Mouse (Mus musculus) liver, embryonic 11.5 days (tissue): ENCODE measurements at regions not wholly inside any gene's neighbourhood (a gene's known extent, or its start where the extent isn't known, plus 50 kb on each side); places are given as distances from the start of the nearest gene placed in this dataset.

Experiments
- ATAC-seq: fragments of 200-750 bp; cut with Nextera tagmentation; replicated peaks from 2 replicates; pipeline ENCODE4 v1.8.0; 2017; ENCODE audit warnings: moderate number of reproducible peaks, mild to moderate bottlenecking, moderate TSS enrichment, moderate library complexity; ENCODE audit not compliant: low FRiP score
- DNase-seq: peaks from one replicate; pipeline ENCODE4 v3.0.0-alpha.2; 2017; ENCODE audit warnings: low spot score
- H3K27ac ChIP-seq: fragments of 300-500 bp; sonication (generic); 2 replicates; pipeline ENCODE4 v1.5.1; 2014; ENCODE audit warnings: mild to moderate bottlenecking, low read depth, low read length, control low read depth
- H3K27me3 ChIP-seq: fragments of 300-500 bp; sonication (generic); replicated peaks from 2 replicates; pipeline ENCODE4 v1.6.1; 2014; ENCODE audit warnings: low read length, mixed read lengths; ENCODE audit not compliant: control insufficient read depth, insufficient read depth
- H3K36me3 ChIP-seq: fragments of 300-500 bp; sonication (generic); 2 replicates; pipeline ENCODE4 v1.6.1; 2014; ENCODE audit warnings: mild to moderate bottlenecking, low read length, moderate library complexity, mixed read lengths; ENCODE audit not compliant: control insufficient read depth, insufficient read depth
- H3K4me1 ChIP-seq: fragments of 300-500 bp; sonication (generic); replicated peaks from 2 replicates; pipeline ENCODE4 v1.6.1; 2014; ENCODE audit warnings: low read length, mixed read lengths; ENCODE audit not compliant: control insufficient read depth, insufficient read depth
- H3K4me2 ChIP-seq: fragments of 300-500 bp; sonication (generic); 2 replicates; pipeline ENCODE4 v1.6.1; 2014; ENCODE audit warnings: mild to moderate bottlenecking, control low read depth, moderate library complexity
- H3K4me3 ChIP-seq: fragments of 300-500 bp; sonication (generic); 2 replicates; pipeline ENCODE4 v1.5.1; 2014; ENCODE audit warnings: low read depth, low read length, control low read depth
- H3K9ac ChIP-seq: fragments of 300-500 bp; sonication (generic); 2 replicates; pipeline ENCODE4 v1.6.1; 2014; ENCODE audit warnings: low read depth, low read length, control low read depth
- H3K9me3 ChIP-seq: fragments of 300-500 bp; sonication (generic); 2 replicates; pipeline ENCODE4 v1.6.1; 2016; ENCODE audit warnings: low read length, inconsistent platforms, mixed read lengths; ENCODE audit not compliant: control insufficient read depth
- WGBS: fragments of 180-500 bp; shearing (Covaris S2); extraction: QIAGEN DNeasy Blood & Tissue Kit; methylation state at CpG from one replicate; pipeline ENCODE4 v1.1.7; 2014; 5-methylcytosine and 5-hydroxymethylcytosine counted together

DNA sequence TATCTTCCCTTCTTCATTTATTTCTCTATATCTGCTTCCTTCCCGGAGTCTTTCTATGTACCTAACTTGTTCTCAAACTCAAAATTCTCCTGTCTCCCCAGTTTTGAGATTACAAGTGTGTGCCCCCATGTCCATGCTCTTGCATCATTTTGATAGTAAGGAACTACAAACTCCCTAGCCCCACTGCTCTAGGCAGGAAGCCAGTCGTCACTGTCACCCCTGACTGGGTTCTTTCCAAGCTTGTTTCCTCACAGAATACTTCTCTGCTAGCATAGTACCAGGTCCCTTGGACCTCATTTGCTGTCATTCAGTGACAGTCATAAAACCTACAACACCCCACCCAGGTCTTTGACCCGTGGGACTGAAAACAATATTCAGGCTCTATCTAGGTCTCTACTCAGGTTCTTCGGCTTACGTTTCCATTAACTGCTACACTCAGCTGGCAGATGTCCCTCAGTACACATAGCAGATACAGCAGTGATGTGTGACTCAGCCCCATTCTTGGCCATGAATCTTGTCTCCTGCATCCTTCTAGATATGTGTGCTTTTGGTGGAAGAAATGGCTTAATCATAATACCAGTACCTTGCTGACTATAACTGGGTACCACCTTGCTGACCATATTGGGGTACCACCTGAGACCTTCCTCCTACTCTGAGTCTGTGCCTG is 89.3 kb upstream of the Atg10 start:
- 80% methylated on average over 5 of the region's 5 CpGs for WGBS
- Histone ChIP-seq H3K9me3 (no peaks in the 10 kb centered on the region), H3K9ac (no peak overlapping the region), H3K4me3 (no peak overlapping the region), H3K27me3 (no peaks in the 10 kb centered on the region), H3K4me1 (no peaks in the 10 kb centered on the region), H3K36me3 (no peaks in the 10 kb centered on the region), H3K4me2 (no peak overlapping the region), H3K27ac (no peak overlapping the region)
- ATAC-seq (no peak), DNase-seq (no peak)

DNA sequence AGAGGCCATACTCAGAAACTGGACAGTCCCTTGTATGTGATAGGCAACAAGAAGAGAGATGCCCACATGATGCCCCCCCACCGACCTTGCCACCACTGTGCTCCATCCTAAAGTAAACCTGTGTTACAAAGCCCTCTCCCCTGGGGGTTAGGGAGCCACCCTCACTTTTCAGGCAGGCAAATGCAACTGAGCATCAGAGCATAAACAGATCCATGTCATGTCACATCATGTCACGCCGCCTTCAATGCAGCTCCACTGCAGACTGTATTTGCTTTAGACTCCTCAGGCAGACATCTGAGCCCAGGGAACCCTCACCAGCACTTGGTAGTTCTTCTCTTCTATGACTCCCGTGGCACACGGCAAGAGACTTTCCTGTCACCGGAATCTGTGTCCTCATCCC is 98.6 kb upstream of the Atg10 start:
- no peak overlapping the region for H3K27ac ChIP-seq
- no peaks in the 10 kb centered on the region for H3K4me1 ChIP-seq
- no peaks in the 10 kb centered on the region for H3K27me3 ChIP-seq
- no peaks in the 10 kb centered on the region for H3K9me3 ChIP-seq
- no peak overlapping the region for H3K4me2 ChIP-seq
- 90% methylated on average over 6 of the region's 6 CpGs for WGBS
- ATAC-seq (no peak), DNase-seq (no peak)
- H3K4me3 ChIP-seq = no peak overlapping the region
- no peaks in the 10 kb centered on the region for H3K36me3 ChIP-seq
- H3K9ac ChIP-seq = no peak overlapping the region

DNA sequence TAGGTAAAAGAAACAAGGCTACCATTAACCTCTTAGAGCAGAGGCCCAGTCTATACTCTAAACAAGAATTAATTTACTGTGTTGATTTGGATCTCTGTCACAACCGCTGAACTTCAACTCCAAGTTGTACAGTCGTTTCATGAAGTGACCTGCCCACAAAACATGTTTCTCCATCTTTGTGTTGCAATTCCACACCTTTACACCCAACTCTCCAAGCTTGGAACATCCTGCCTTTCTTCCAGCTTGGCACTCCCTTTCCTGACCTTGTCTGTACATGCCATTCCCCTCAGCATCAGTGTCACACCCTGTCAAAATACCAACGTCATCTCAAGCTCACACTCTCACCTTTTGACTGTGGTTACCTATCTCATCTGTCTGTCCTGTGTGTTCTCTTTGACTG is 103.1 kb upstream of the Atg10 start:
- Histone ChIP-seq H3K9me3 (no peaks in the 10 kb centered on the region), H3K4me3 (no peak overlapping the region)
- WGBS = 77% methylated on average over 3 of the region's 3 CpGs

DNA sequence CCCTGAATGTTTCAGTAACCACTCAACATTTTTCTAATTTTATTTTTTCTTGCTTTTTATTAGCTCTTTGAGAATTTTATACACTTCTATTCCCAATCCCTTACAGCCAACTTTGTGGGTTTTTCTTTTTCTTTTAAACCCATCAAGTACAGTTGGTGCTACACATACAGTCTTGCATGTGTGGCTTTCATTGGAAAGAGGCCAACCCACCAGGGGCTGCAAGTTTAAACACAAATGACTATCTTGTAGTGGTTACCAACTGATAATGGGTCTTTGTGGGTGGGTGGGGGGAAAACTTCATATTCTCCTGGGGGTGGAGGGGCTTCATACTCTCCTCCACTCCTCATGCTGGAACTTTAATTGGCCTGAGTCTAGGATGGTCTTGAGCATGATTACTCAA is 110.5 kb upstream of the Atg10 start:
- Histone ChIP-seq H3K9me3 (peaks cover 3% of the 10 kb centered on the region; the same call in 1 of the 2 replicates), H3K4me3 (no peak overlapping the region), H3K27me3 (no peaks in the 10 kb centered on the region), H3K4me2 (no peak overlapping the region), H3K27ac (no peak overlapping the region), H3K9ac (no peak overlapping the region), H3K4me1 (no peaks in the 10 kb centered on the region), H3K36me3 (no peaks in the 10 kb centered on the region)
- DNase-seq (no peak), ATAC-seq (no peak)

More for the DNA sequence above, 103.1 kb upstream of the Atg10 start:
- Histone ChIP-seq H3K27ac (no peak overlapping the region), H3K9ac (no peak overlapping the region), H3K4me2 (no peak overlapping the region), H3K27me3 (no peaks in the 10 kb centered on the region), H3K4me1 (no peaks in the 10 kb centered on the region), H3K36me3 (no peaks in the 10 kb centered on the region)
- no peak for ATAC-seq
- DNase-seq = no peak

DNA sequence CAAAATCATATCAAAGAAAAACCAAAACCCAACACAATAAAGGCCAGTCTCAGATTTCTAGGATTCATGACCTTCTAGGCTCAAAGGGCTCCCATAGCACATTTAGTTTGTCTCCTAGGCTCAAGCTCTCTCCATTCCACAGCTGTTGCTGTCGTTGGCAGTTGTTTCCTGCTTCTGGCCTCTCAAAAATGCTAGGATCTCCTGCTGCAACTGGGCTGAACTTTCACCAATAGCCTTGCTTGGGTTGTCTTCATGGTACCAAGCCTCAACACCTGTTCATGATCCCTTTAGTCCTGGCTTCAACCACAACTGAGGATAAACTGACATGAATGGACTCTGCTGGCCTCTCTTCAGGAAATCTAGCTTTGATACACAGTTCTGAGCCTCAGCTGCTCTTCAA is 115.9 kb upstream of the Ssbp2 start:
- Histone ChIP-seq H3K27me3 (no peaks in the 10 kb centered on the region), H3K36me3 (no peaks in the 10 kb centered on the region; the same call in 1 of the 2 replicates), H3K9me3 (no peaks in the 10 kb centered on the region), H3K4me3 (no peak overlapping the region), H3K4me2 (no peak overlapping the region), H3K9ac (no peak overlapping the region), H3K4me1 (no peaks in the 10 kb centered on the region), H3K27ac (no peak overlapping the region)
- DNase-seq (no peak), ATAC-seq (no peak)
- 55% methylated on average over 1 of the region's 1 CpGs for WGBS

DNA sequence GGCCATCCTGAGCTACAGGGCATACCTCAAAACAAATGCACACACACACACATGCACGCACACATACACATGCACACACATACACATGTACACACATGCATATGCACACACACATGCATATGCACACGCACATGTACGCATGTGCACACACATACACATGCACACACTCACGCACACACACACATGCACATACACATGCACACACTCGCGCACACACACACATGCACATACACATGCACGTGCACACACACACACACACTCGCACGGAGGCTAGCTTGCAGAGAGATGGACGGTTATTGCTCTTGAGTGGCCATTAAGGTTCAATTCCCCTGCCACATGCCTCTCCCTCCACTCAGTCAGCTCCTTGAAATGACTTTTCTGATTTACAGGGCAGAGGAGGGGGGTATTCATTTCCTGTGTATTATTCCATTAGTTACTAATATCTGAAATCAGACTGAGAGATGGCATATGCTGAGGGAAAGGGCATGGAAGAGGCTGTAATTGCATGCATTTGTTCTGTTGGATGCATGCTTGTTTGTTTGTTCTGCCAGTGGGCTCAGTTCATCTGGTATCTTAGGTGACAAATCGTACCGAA is 111.5 kb upstream of the Ssbp2 start:
- H3K4me2 ChIP-seq = no peak overlapping the region
- H3K9me3 ChIP-seq = no peaks in the 10 kb centered on the region
- whole genome bisulfite sequencing = 92% methylated on average over 12 of the region's 12 CpGs
- no peaks in the 10 kb centered on the region for H3K4me1 ChIP-seq
- H3K4me3 ChIP-seq = no peak overlapping the region
- no peak overlapping the region for H3K27ac ChIP-seq
- DNase-seq (no peak), ATAC-seq (no peak)
- no peaks in the 10 kb centered on the region; the same call in 1 of the 2 replicates for H3K36me3 ChIP-seq
- H3K9ac ChIP-seq = no peak overlapping the region
- H3K27me3 ChIP-seq = no peaks in the 10 kb centered on the region

DNA sequence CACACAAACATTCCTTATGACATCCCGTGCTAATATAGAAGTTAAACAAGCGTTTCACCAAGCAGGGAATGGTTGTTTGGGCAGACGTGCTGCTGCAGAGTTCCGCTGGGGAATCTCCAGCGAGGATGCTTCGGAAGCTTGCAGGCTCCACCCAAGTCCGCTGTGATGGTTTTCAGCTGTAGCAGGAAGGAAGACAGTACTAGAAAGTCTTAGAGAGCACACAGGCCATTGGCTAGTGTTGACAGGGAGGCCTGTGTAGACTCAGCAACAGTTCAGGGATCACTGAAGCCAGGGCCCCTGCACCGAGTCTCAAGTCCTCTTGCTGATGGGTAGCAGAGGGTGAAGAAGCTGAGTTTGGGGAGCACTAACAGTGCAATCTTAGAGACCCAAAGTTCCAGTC is 107.8 kb upstream of the Ssbp2 start:
- WGBS = 76% methylated on average over 8 of the region's 8 CpGs
- Histone ChIP-seq H3K9ac (no peak overlapping the region), H3K9me3 (no peaks in the 10 kb centered on the region), H3K4me2 (no peak overlapping the region), H3K4me1 (no peaks in the 10 kb centered on the region), H3K36me3 (no peaks in the 10 kb centered on the region), H3K27me3 (no peaks in the 10 kb centered on the region), H3K27ac (no peak overlapping the region), H3K4me3 (no peak overlapping the region)
- ATAC-seq (no peak), DNase-seq (no peak)

DNA sequence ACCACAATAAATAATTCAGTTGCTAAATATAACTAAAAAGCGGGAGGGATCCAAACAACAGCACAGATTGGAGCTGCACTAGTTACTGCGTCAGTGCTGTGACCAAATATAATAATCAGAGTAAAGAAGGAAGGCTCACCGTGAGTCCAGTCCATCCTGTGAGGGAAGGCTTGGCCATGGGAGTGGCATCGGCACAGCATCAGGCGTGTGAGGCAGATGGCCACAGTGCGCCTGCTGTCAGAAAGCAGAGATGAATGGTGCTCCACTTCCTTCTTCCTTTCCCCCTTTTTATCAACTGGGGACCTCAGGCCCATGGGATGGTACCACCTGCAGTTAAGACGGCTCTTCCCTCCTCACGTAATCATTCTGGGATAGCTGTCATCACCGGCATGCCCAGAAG is 103.6 kb upstream of the Ssbp2 start:
- no peak overlapping the region for H3K9ac ChIP-seq
- no peaks in the 10 kb centered on the region for H3K9me3 ChIP-seq
- no peaks in the 10 kb centered on the region for H3K27me3 ChIP-seq
- H3K27ac ChIP-seq = no peak overlapping the region
- 79% methylated on average over 9 of the region's 9 CpGs for WGBS
- no peaks in the 10 kb centered on the region for H3K36me3 ChIP-seq
- no peaks in the 10 kb centered on the region for H3K4me1 ChIP-seq
- ATAC-seq (no peak), DNase-seq (no peak)
- H3K4me3 ChIP-seq = no peak overlapping the region
- H3K4me2 ChIP-seq = no peak overlapping the region

DNA sequence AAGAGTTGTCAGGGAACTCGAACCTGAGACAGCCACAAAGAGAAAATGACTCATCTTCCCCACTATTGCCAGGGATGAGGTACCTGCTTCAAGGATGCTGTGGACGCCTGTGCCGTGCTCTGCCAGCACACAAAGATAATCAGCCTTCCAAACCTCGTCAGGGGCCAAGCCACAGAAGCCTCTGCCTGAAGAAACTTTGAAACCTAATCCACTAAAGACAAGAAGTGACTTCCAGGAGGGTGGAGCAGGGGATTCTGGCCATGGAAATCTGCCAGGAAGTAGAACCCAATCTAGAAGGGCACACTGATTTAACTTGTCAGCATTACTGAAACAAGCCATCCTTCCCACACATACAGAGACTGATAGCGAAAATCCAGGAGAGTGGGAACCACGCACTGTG is 100.0 kb upstream of the Ssbp2 start:
- H3K9ac ChIP-seq = no peak overlapping the region
- H3K4me3 ChIP-seq = no peak overlapping the region
- ATAC-seq (no peak), DNase-seq (no peak)
- H3K4me2 ChIP-seq = no peak overlapping the region
- H3K9me3 ChIP-seq = no peaks in the 10 kb centered on the region
- no peaks in the 10 kb centered on the region for H3K27me3 ChIP-seq
- no peaks in the 10 kb centered on the region for H3K4me1 ChIP-seq
- no peak overlapping the region for H3K27ac ChIP-seq
- WGBS = 61% methylated on average over 6 of the region's 6 CpGs
- H3K36me3 ChIP-seq = no peaks in the 10 kb centered on the region
